Mouse (Mus musculus) telencephalon, adult 2 months (tissue): ENCODE data around the gene Rassf1.
"Not testable (repeated sequence)": the region's sequence is repeated elsewhere in the genome, so short reads cannot be mapped to it uniquely, and the experiment has no call there.

Experiments used
- DNase-seq: peaks from one replicate; pipeline ENCODE4 v3.0.0-alpha.2; 2011; ENCODE audit warnings: low read depth, low spot score

The Rassf1 gene

DNA sequence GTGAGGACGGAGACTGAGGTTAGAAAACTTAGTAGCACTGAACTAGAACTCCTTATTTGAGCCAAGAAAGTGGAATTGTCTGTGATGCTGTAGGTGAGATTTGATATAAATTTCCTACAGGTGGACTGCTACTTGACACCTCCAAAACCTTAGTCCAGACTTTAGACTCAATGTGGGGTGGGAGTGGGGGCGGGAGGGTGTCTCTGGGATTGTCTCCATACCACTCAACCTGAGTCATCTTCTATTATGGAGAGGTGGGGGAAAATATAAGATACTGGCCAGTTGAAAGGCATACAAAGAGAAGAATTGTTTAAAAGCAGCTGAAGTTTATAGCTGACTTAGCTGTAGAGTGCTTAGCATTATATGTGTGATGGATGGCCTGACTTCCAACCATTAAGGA lies 4.3 kb downstream of the Rassf1 start:
- DNase-seq = no peak

GRCm38 (mm10) chr9:107556346-107556745 lies 5.0 kb downstream of the Rassf1 start:
- no peak for DNase-seq

DNA sequence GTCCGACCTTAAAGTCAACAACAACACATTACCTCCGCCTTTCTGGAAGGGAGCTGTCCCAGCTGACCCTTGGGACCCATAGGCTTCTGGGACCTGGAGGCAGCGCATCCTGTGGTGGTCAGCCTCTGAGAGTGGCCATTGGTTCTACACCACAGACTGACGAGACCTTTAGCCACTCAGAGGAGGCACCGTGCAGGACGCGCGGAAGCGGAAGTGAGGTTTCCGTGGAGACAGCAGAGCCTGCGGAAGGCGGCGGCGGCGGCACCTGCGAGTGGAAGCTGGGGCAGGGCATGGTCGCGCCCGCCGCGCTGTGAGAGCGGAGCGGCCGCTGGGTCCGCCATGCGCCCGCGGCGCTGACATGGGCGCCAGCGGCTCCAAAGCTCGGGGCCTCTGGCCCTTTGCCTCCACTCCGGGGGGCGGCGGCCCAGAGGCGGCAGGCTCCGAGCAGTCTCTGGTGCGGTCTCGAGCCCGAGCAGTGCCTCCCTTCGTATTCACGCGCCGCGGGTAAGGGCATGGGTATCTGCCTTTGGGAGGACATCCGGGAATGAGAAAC lies 11.8 kb downstream of the Rassf1 start, which contains the start of gene Tusc2:
Tusc2 (plus strand) TSS at position 227 of the 553 bp plus-strand sequence.
- DNase-seq = peak; percentile 97

DNA sequence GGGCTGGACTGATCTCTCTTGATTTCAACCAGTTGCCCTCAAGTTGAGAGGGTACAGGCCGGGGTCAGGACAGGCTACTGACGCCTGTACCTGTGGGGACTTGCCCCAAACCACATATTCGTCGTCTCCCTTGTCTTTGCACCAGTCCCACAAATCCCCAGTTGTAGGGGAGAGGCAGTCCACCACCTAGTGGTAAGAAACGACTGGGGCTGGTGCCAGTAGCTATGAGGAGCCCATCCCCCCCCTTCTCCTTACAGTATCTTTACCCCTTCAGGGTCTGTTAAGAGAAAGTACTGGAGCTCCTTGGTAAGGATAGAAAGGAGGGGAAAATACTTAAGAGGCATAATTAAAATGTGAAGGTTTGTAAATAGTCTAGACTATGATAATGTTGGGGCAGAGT lies 14.2 kb downstream of the Rassf1 start:
- not testable (repeated sequence) for DNase-seq

DNA sequence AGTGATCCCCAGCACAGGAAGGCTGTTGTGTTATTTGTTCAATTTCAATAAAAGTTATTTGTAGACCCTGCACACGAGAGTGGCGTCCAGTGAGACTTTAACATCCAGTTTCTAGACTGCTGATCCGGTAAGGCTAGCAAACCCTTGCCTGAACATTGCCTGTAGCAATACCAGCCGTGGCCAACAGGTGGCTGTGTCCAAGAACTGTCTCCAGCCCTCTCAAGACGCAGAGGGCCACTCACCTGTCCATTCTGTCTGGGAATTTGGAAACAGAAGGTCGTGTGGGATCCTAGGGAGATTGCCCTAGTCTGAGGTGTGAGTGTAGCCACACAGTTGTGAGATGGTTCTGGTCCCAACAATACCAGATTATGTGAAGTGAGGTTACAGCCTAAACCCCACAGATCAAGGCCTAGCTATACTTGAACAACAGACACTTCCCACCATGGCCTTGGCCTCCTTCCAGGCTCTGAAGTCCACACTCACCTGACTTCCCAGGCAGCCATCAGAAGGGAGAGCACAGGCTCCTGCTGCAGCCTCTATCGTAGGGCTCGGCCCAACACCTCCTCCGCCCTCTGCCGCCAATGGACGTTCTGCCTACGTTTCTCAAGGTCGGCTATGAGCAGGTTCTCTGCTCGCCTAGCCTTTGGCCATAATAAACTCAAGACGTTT lies 14.8 kb downstream of the Rassf1 start:
- DNase-seq = no peak

GRCm38 (mm10) chr9:107566855-107567254 lies 15.5 kb downstream of the Rassf1 start:
- DNase-seq = no peak

GRCm38 (mm10) chr9:107567702-107568319 lies 16.5 kb downstream of the Rassf1 start, which contains the start of gene Hyal2:
Gene Hyal2 (plus strand): TSS chr9:107567945.
- DNase-seq = no peak

GRCm38 (mm10) chr9:107568331-107569261 lies 17.2 kb downstream of the Rassf1 start:
- peak; percentile 76 for DNase-seq

GRCm38 (mm10) chr9:107569270-107569669 lies 17.9 kb downstream of the Rassf1 start:
- no peak for DNase-seq

DNA sequence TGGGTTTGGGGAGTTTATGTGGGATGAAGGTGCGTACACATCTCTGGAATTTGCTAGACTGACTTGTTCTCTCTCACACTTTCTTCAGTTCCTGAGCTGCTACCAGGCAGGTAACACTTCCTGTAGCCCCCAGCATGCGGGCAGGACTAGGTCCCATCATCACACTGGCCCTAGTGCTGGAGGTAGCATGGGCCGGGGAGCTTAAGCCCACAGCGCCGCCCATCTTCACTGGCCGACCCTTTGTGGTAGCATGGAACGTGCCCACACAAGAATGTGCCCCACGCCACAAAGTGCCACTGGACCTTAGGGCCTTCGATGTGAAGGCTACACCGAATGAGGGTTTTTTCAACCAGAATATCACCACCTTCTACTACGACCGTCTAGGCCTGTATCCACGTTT lies 18.7 kb downstream of the Rassf1 start:
- DNase-seq = no peak

DNA sequence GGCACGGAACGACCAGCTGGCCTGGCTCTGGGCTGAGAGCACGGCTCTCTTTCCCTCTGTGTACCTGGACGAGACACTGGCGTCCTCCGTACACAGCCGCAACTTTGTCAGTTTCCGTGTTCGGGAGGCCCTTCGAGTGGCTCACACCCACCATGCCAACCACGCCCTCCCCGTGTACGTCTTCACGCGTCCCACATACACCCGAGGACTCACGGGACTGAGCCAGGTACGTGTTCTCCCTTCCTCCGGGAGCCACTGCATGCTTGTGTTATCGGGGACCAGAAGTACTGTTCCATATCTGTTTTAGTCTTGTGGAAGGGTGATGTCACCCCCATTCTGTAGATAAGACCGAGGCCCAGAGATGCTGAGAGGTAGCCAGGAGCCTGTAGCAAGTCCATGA lies 19.5 kb downstream of the Rassf1 start:
- DNase-seq = no peak

GRCm38 (mm10) chr9:107571534-107572326 lies 20.4 kb downstream of the Rassf1 start:
- no peak for DNase-seq

GRCm38 (mm10) chr9:107572327-107572662 lies 20.9 kb downstream of the Rassf1 start:
- DNase-seq = no peak

DNA sequence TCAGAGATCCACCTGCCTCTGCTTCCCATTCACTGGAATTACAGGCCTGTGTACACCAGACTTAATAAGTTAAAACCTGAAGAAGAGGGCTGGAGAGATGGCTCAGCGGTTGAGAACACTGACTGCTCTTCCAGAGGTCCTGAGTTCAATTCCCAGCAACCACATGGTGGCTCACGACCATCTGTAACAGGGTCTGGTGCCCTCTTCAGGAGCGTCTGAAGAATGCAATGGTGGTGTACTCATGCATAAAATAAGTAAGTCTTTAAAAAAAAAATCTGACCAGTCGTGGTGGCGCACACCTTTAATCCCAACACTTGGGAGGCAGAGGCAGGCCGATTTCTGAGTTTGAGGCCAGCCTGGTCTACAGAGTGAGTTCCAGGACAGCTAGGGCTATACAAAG lies 22.4 kb downstream of the Rassf1 start:
- DNase-seq = not testable (repeated sequence)

- no peak for DNase-seq
Observed at GRCm38 (mm10) chr9:107575579-107576356, 24.4 kb downstream of the Rassf1 start.

GRCm38 (mm10) chr9:107576357-107577107 lies 25.2 kb downstream of the Rassf1 start, which contains the start of gene Hyal1:
Gene Hyal1 (plus strand): TSS chr9:107576927.
- DNase-seq = no peak

- DNase-seq = no peak
Observed at GRCm38 (mm10) chr9:107577871-107578270, 26.5 kb downstream of the Rassf1 start.

- DNase-seq = no peak
Observed at GRCm38 (mm10) chr9:107578587-107578986, 27.2 kb downstream of the Rassf1 start, which contains the start of gene Naa80. Gene Naa80 (plus strand): TSS chr9:107578887.
